Mouse (Mus musculus) hindbrain, embryonic 10.5 days (tissue): ENCODE measurements around the gene Zwint. TPM values are rescaled to one million over a fixed set of nuclear protein-coding genes. Genes with fewer than 3 reads are reported as not detected.

Experiments
- DNase-seq: peaks from one replicate; pipeline ENCODE4 v3.0.0-alpha.2; 2017; ENCODE audit warnings: low spot score
- H3K27ac ChIP-seq: fragments of 300-500 bp; sonication (generic); 2 replicates; pipeline ENCODE4 v1.5.1; 2016; ENCODE audit warnings: mild to moderate bottlenecking, moderate library complexity
- H3K27me3 ChIP-seq: fragments of 300-500 bp; sonication (generic); 2 replicates; pipeline ENCODE4 v1.6.1; 2016; ENCODE audit warnings: mild to moderate bottlenecking; ENCODE audit not compliant: poor library complexity, insufficient read depth, severe bottlenecking
- H3K36me3 ChIP-seq: fragments of 300-500 bp; sonication (generic); 2 replicates; pipeline ENCODE4 v1.6.1; 2016; ENCODE audit warnings: mild to moderate bottlenecking, moderate library complexity
- H3K4me1 ChIP-seq: fragments of 300-500 bp; sonication (generic); replicated peaks from 2 replicates; pipeline ENCODE4 v1.6.1; 2016; ENCODE audit warnings: mild to moderate bottlenecking
- H3K4me3 ChIP-seq: fragments of 300-500 bp; sonication (generic); 2 replicates; pipeline ENCODE4 v1.5.1; 2016; ENCODE audit warnings: mild to moderate bottlenecking, moderate library complexity
- H3K9me3 ChIP-seq: fragments of 300-500 bp; sonication (generic); 2 replicates; pipeline ENCODE4 v1.6.1; 2016; ENCODE audit warnings: mild to moderate bottlenecking, moderate library complexity
- WGBS: fragments of 180-500 bp; shearing (Covaris S2); methylation state at CpG from one replicate; pipeline ENCODE4 v1.1.7; 2016; 5-methylcytosine and 5-hydroxymethylcytosine counted together
- polyA plus RNA-seq: library from polyadenylated mRNA; unstranded; fragments of >200 nt; fragmentation: Nextera tagmentation; extraction: Ambion mirVana; gene quantifications from 2 replicates; pipeline ENCODE4 v1.2.1, GENCODE M21; 2016

Gene Zwint
- 379 and 412 TPM in 2 replicates for polyA plus RNA-seq

- DNase-seq: peak; percentile 95
- Histone ChIP-seq H3K4me3 (peak within 1 kb of the TSS; percentile 82), H3K4me1 (peaks cover 22% of the 10 kb centered on the region), H3K9me3 (no peaks in the 10 kb centered on the region), H3K27me3 (no peaks in the 10 kb centered on the region), H3K27ac (peak within 1 kb of the TSS; percentile 95), H3K36me3 (peaks cover 36% of the 10 kb centered on the region)
- WGBS: 3% methylated on average over 36 of the region's 36 CpGs
Measured at GRCm38 (mm10) chr10:72654270-72655016, at the start of gene Zwint. Gene Zwint, plus strand, starts transcription at chr10:72654845.

DNA sequence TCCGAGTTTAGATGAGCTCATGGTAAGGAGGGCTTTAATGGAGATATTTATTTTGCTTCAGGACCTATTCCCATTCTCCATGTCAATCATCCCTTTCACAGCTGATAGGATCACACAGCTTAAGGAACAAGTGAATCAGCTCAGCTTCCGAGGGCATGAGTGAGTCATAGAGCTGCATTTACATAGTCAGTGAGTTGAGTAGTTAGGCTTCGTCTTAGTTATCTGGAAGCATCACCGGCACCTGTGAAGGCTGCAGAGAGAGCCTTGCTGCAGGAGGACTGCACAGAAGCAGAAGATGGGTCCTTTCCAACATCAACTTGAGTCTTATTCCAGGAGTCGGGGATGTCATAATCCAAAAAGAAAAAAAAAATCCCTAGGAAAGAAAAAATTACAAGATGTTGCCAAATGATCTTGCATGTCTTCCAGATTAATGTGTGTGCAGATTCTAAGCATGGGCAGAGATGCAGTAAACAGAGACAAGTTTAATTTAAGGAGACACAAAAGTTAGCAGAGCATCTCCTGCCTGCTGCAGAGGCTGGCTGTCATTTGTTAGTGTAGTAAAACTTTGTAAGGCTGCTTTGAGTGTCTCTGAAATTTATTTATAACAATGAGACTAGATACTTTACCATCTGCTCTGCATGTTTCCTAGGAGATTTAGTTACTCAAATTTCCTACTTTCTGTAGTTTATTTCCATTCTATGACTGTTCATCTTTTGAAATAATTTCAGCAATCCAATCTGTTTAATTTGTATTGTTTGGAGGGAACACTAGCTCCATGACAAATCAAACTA is 41.3 kb upstream of the Zwint start:
- no peaks in the 10 kb centered on the region for H3K36me3 ChIP-seq
- H3K4me3 ChIP-seq: no peak overlapping the region
- no peak for DNase-seq
- no peaks in the 10 kb centered on the region for H3K4me1 ChIP-seq
- WGBS: 86% methylated on average over 5 of the region's 5 CpGs
- no peaks in the 10 kb centered on the region for H3K9me3 ChIP-seq
- H3K27ac ChIP-seq: no peak overlapping the region
- no peaks in the 10 kb centered on the region for H3K27me3 ChIP-seq

DNA sequence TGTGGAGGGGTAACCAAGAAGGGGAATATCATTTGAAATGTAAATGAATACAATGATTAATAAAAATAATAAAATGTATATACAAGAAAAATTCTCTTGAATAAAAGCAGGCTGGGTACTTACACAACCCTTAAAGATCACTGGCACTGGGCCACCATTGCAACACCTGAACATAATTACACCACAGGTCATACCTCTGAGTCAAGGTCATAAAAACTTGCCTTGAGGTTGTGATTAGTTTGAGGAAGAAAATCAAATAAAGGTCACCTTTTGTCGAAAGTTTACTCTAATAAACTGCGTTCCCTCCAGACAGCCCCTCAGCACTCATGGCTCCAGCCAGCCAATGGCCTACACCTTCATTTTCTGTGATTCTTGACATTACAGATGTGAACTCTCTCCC is 38.5 kb upstream of the Zwint start:
- DNase-seq: no peak
- H3K9me3 ChIP-seq: no peaks in the 10 kb centered on the region
- no peak overlapping the region for H3K4me3 ChIP-seq
- no peaks in the 10 kb centered on the region for H3K36me3 ChIP-seq
- no peaks in the 10 kb centered on the region for H3K4me1 ChIP-seq
- H3K27me3 ChIP-seq: no peaks in the 10 kb centered on the region
- H3K27ac ChIP-seq: no peak overlapping the region
- WGBS: 85% methylated on average over 2 of the region's 2 CpGs

DNA sequence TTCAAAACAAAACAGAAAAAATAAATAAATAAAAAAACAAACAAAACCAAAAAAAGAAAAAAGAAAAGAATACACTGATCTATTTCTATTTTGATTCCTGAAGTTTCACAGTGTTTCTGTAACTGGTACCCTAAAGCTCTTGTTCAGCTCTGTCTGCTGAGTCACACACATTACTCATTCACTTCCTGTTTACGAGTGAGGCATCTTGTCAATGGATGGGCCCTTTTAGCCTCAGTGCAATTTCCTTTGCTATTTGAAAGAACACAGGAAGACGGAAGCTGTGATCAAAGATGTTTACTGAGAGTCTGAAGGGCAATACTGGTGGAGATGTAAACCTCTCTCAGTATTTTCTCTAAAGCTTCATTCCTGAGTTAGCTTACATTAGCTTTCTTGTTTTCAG is 34.1 kb upstream of the Zwint start:
- Histone ChIP-seq H3K4me3 (no peak overlapping the region), H3K9me3 (no peaks in the 10 kb centered on the region), H3K27ac (no peak overlapping the region), H3K4me1 (no peaks in the 10 kb centered on the region), H3K36me3 (no peaks in the 10 kb centered on the region), H3K27me3 (no peaks in the 10 kb centered on the region)
- DNase-seq: no peak
- 73% methylated on average over 2 of the region's 2 CpGs for WGBS

DNA sequence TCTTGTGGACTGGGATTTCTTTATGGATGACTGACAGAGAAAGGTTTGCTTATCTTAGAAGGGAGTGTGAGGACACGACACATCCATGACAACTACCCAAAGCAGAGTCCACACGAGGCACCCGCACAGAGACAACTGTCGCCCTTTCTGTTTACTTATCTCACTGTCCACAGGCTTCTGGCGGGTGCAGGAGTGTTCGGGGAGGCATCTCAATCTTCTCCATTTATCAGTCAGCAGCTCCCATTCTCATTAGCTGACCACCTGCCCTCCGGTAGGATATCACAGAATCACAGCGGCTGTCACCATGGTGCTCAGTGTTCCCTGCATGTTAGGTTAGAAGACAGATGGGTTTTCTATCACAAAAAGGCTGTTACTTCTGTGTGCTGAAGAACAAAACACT is 31.1 kb upstream of the Zwint start:
- no peak for DNase-seq
- Histone ChIP-seq H3K4me3 (no peak overlapping the region), H3K4me1 (no peaks in the 10 kb centered on the region), H3K36me3 (no peaks in the 10 kb centered on the region), H3K9me3 (no peaks in the 10 kb centered on the region), H3K27ac (no peak overlapping the region), H3K27me3 (no peaks in the 10 kb centered on the region)
- 73% methylated on average over 8 of the region's 8 CpGs for WGBS

DNA sequence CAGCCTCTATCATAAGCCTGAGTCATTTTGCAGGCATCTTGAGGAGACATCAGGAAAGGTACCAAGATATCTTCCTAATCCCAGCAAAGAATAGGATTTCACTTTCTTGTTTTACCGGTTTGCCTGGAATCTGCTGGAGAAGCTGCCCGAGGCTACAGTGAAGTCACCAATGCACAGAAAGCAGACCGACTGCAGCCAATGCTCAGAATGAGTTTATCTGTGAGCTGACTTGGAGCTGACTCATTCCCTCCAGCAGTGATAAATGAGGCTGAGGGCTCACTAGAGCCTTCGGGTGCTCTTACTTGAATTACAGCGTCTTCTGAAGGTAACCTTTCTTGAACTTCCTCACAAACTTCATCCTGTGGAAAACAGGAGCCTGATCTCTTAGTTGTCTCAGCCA is 20.5 kb upstream of the Zwint start:
- H3K36me3 ChIP-seq: no peaks in the 10 kb centered on the region
- no peaks in the 10 kb centered on the region for H3K9me3 ChIP-seq
- no peaks in the 10 kb centered on the region for H3K27me3 ChIP-seq
- 68% methylated on average over 5 of the region's 5 CpGs for WGBS
- no peaks in the 10 kb centered on the region for H3K4me1 ChIP-seq
- H3K4me3 ChIP-seq: no peak overlapping the region
- DNase-seq: no peak
- H3K27ac ChIP-seq: no peak overlapping the region

DNA sequence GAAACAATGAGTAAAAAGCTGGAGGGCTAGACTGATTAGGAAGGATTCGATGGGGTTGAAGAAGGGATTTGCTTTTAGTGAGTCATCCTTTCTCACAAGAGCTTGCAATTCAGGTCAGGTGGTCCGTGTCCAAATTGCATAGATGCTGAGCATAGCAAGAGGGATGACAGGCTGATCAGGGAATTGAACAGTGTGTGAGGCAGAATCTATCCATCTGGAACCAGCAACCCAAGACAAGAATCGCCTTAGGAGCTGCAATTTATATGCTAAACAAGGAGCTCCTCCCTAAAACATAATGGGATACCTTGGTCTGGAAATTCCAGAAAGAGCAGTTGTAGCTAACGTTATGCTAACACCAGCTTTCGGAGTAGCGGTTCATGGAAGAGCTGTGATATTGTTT is 3.8 kb upstream of the Zwint start:
- WGBS: 54% methylated on average over 6 of the region's 6 CpGs

GRCm38 (mm10) chr10:72653797-72654196 is 848 bp upstream of the Zwint start:
- H3K9me3 ChIP-seq: no peaks in the 10 kb centered on the region
- H3K27me3 ChIP-seq: no peaks in the 10 kb centered on the region
- 82% methylated on average over 2 of the region's 2 CpGs for WGBS
- H3K4me1 ChIP-seq: peaks cover 22% of the 10 kb centered on the region
- DNase-seq: no peak
- peak overlapping the region; percentile 95 for H3K27ac ChIP-seq
- peak overlapping the region; percentile 82 for H3K4me3 ChIP-seq
- H3K36me3 ChIP-seq: peaks cover 30% of the 10 kb centered on the region

More for the DNA sequence above, 3.8 kb upstream of the Zwint start:
- H3K9me3 ChIP-seq: no peaks in the 10 kb centered on the region
- no peaks in the 10 kb centered on the region for H3K27me3 ChIP-seq
- H3K4me1 ChIP-seq: peaks cover 11% of the 10 kb centered on the region
- H3K36me3 ChIP-seq: peaks cover 1% of the 10 kb centered on the region
- no peak overlapping the region for H3K4me3 ChIP-seq
- DNase-seq: no peak
- H3K27ac ChIP-seq: no peak overlapping the region

DNA sequence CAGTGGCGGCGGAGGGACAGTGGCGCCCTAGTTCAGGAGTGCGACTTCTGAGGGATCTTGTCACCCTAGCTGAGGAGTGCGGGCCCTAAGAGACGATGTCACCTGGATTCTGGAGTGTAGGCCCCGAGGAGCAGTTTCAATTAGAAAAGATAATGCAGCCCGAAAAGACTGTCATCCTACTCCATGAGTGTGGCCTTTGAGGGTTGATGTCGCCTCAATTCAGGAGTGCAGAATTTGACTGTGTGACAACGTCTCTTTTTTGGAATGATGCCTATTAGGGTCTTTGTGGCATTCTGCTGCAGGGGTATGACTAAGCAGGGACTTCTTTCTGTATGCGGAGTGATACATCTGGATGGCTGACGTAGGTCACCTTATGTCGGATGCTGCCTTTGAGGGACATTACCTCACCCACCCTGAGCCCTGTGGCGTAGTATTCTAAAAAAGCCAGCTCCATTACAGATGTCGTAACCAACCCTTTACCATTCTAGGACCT is 418 bp downstream of the Zwint start:
- Histone ChIP-seq H3K36me3 (peaks cover 42% of the 10 kb centered on the region), H3K27me3 (no peaks in the 10 kb centered on the region), H3K4me1 (peaks cover 22% of the 10 kb centered on the region), H3K4me3 (peak overlapping the region; percentile 82), H3K27ac (peak overlapping the region; percentile 95), H3K9me3 (no peaks in the 10 kb centered on the region)
- 4% methylated on average over 15 of the region's 15 CpGs for WGBS
- DNase-seq: peak; percentile 62

DNA sequence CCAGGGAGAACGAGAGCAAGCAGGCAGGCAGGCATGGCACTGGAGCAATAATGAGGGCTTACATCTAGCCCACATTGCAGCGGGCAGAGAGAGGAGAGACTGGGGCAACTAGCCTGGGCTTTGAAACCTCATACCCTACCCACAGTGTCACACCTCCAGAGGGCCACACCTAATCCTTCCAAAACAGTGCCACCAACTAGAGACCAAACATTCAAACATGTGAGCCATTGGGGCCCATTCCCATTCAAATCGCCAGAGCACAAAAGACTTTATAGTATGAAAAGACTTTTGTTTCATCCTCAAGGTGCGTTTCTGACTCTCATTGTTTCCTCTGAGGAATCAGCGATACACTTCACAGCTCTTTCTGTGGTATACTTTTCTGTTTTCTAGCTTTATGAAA is 4.6 kb downstream of the Zwint start:
- no peak for DNase-seq
- WGBS: 92% methylated on average over 5 of the region's 5 CpGs
- Histone ChIP-seq H3K9me3 (no peaks in the 10 kb centered on the region), H3K36me3 (peaks cover 84% of the 10 kb centered on the region), H3K27ac (no peak overlapping the region), H3K4me1 (peaks cover 17% of the 10 kb centered on the region), H3K27me3 (no peaks in the 10 kb centered on the region), H3K4me3 (no peak overlapping the region)

GRCm38 (mm10) chr10:72660350-72660749 is 5.7 kb downstream of the Zwint start:
- Histone ChIP-seq H3K27ac (no peak overlapping the region), H3K36me3 (peaks cover 95% of the 10 kb centered on the region), H3K27me3 (no peaks in the 10 kb centered on the region), H3K4me1 (peaks cover 16% of the 10 kb centered on the region), H3K9me3 (no peaks in the 10 kb centered on the region), H3K4me3 (no peak overlapping the region)
- no peak for DNase-seq
- 94% methylated on average over 1 of the region's 1 CpGs for WGBS

- Histone ChIP-seq H3K36me3 (peaks cover 67% of the 10 kb centered on the region), H3K9me3 (no peaks in the 10 kb centered on the region), H3K27ac (no peak overlapping the region), H3K4me1 (no peaks in the 10 kb centered on the region), H3K4me3 (no peak overlapping the region), H3K27me3 (no peaks in the 10 kb centered on the region)
- 95% methylated on average over 5 of the region's 5 CpGs for WGBS
- no peak for DNase-seq
Measured at GRCm38 (mm10) chr10:72667856-72668255, 13.2 kb downstream of the Zwint start.

- H3K36me3 ChIP-seq: peaks cover 64% of the 10 kb centered on the region
- H3K4me1 ChIP-seq: no peaks in the 10 kb centered on the region
- no peak overlapping the region for H3K4me3 ChIP-seq
- no peaks in the 10 kb centered on the region for H3K27me3 ChIP-seq
- H3K27ac ChIP-seq: no peak overlapping the region
- WGBS: 97% methylated on average over 1 of the region's 1 CpGs
- no peak for DNase-seq
- no peaks in the 10 kb centered on the region for H3K9me3 ChIP-seq
Measured at GRCm38 (mm10) chr10:72669086-72669485, 14.4 kb downstream of the Zwint start.
